Mouse (Mus musculus): Measurements from ENCODE around the gene Smim24. TPM values are rescaled to one million over a fixed set of nuclear protein-coding genes. Genes with fewer than 3 reads are reported as not detected.

Smim24 gene
- total and polyA plus RNA-seq, 2 experiments from 2014 or later: 3.3 to 6.6 TPM

DNA sequence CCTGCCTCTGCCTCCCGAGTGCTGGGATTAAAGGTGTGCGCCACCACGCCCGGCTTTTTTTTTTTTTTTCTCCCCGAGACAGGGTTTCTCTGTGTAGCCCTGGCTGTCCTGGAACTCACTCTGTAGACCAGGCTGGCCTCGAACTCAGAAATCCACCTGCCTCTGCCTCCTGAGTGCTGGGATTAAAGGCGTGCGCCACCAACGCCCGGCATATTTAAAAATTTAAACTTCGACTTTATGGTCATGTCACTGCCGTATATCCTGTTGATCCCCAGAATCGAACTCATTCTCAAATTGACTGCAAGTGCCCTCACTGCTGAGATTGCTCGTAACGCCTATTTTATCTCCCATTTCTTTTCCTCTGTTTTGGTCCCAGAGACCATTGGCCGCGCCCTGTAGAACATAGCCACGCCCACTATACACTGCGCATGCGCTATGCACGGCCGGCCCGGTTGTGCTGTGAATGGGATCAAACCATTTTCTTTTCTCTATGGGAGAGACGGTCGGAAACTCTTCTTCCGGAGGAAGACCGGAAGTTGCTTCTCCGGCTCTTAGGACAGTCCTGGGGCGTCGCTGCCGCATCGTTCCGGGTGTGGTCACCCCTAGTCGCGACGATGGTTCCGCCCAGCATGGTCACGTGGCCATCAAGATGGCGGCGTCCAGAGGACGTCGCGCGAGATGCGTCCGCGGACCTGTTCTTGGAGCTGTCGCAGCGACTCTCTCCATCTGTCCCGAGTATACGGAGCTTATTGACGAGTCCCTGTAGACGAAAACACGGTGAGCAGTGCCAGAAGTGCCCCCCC lies 8.8 kb upstream of the Smim24 start, which contains the start of the genes Dohh and Gm48551:
Gene Dohh, plus strand, starts transcription at position 627 of the 803 bp plus-strand sequence.
Gene Gm48551, plus strand, starts transcription at position 665 of the 803 bp plus-strand sequence.
- peak within 1 kb of the TSS; percentile 88 for H3K4me3 ChIP-seq (ENCODE audit: low read depth, low read length)
- H3K27ac ChIP-seq (ENCODE audit: low read depth): peak within 1 kb of the TSS; percentile 92
- ATAC-seq (ENCODE audit: insufficient read depth, low read depth) (peak; percentile 94), DNase-seq (ENCODE audit: low spot score) (peak; percentile 99)
- H3K36me3 ChIP-seq (replicated peaks; ENCODE audit: control insufficient read depth, insufficient read depth, low read length): peaks cover 28% of the 10 kb centered on the region
- peak within 1 kb of the TSS; percentile 86 for H3K4me2 ChIP-seq (ENCODE audit: low read depth, low read length)
- TF ChIP-seq EP300 (IDR thresholded peaks at IDR 0.05; ENCODE audit: low read depth) (peak; percentile 94), CTCF (IDR thresholded peaks at IDR 0.05; ENCODE audit: low read depth) (no peak)
- H3K27me3 ChIP-seq (ENCODE audit: control insufficient read depth, insufficient read depth, low read length): no peaks in the 10 kb centered on the region
- 3% methylated on average over 50 of the region's 54 CpGs for WGBS
- H3K9me3 ChIP-seq (replicated peaks; ENCODE audit: control insufficient read depth, low read length): no peaks in the 10 kb centered on the region
- peak within 1 kb of the TSS; percentile 91 for H3K9ac ChIP-seq (replicated peaks; ENCODE audit: low read depth, low read length)
- peaks cover 9% of the 10 kb centered on the region for H3K4me1 ChIP-seq (ENCODE audit: control insufficient read depth, insufficient read depth)

DNA sequence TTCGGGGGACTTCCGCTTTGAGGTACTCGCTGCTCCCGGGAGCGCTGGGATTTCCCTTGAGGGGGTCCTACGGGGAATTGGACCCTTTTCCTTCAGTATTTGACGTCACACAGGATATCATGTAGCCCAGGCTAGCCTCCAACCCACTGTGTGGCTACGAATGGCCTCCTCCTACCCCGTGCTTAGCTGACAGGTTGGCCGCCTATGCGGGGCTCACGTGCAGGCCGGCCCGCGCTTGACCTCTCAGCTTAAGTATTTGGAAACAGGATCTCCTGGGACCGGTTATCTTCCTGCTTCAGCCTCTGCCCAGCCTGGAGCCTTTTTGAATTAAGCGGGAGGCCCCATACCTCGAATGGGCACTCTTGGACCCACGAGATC lies 8.3 kb upstream of the Smim24 start:
- peak overlapping the region; percentile 88 for H3K4me3 ChIP-seq (ENCODE audit: low read depth, low read length)
- peak overlapping the region; percentile 86 for H3K4me2 ChIP-seq (ENCODE audit: low read depth, low read length)
- TF ChIP-seq EP300 (IDR thresholded peaks at IDR 0.05; ENCODE audit: low read depth) (no peak; the same call in 1 of the 2 replicates), CTCF (IDR thresholded peaks at IDR 0.05; ENCODE audit: low read depth) (no peak)
- peaks cover 11% of the 10 kb centered on the region for H3K4me1 ChIP-seq (ENCODE audit: control insufficient read depth, insufficient read depth)
- under 1% methylated on average over 19 of the region's 19 CpGs for WGBS
- ATAC-seq (ENCODE audit: insufficient read depth, low read depth) (peak; percentile 22; the same call in 1 of the 2 replicates), DNase-seq (ENCODE audit: low spot score) (no peak)
- H3K36me3 ChIP-seq (replicated peaks; ENCODE audit: control insufficient read depth, insufficient read depth, low read length): peaks cover 28% of the 10 kb centered on the region
- no peaks in the 10 kb centered on the region for H3K27me3 ChIP-seq (ENCODE audit: control insufficient read depth, insufficient read depth, low read length)
- H3K9ac ChIP-seq (replicated peaks; ENCODE audit: low read depth, low read length): peak overlapping the region; percentile 91
- no peaks in the 10 kb centered on the region for H3K9me3 ChIP-seq (replicated peaks; ENCODE audit: control insufficient read depth, low read length)
- H3K27ac ChIP-seq (ENCODE audit: low read depth): peak overlapping the region; percentile 92

DNA sequence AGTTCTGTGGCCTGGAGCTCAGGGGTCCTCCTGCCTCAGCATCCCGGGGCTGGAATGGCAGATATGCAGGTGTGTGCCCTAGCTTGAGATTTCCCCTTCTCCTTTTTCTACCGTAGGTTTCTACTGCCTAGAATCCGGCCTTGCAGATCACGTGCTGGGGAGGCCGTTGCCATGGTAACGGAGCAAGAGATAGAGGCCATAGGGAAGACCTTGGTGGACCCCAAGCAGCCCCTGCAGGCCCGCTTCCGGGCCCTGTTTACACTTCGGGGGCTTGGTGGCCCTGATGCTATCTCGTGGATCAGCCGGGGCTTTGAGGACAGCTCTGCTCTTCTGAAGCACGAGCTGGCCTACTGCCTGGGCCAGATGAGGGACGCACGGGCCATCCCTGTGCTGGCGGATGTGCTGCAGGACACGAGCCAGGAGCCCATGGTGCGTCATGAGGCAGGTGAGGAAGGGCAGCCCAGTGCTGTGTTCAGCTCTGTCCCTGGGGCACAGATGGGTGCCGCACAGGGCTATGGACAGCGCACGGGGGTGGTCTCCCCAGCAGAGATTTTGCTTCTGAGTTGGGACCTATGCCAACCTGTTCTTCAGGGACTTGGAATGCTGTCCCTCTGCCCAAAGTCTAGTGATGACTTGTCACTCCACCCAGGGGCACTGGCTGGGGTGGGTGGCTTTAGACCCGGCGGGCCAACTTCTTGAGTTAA lies 7.1 kb upstream of the Smim24 start:
- Histone ChIP-seq H3K4me2 (ENCODE audit: low read depth, low read length) (no peak overlapping the region), H3K9ac (replicated peaks; ENCODE audit: low read depth, low read length) (no peak overlapping the region), H3K27me3 (ENCODE audit: control insufficient read depth, insufficient read depth, low read length) (no peaks in the 10 kb centered on the region), H3K9me3 (replicated peaks; ENCODE audit: control insufficient read depth, low read length) (no peaks in the 10 kb centered on the region), H3K36me3 (replicated peaks; ENCODE audit: control insufficient read depth, insufficient read depth, low read length) (peaks cover 28% of the 10 kb centered on the region), H3K4me3 (ENCODE audit: low read depth, low read length) (no peak overlapping the region), H3K4me1 (ENCODE audit: control insufficient read depth, insufficient read depth) (peaks cover 12% of the 10 kb centered on the region), H3K27ac (ENCODE audit: low read depth) (no peak overlapping the region)
- no peak for ATAC-seq (ENCODE audit: insufficient read depth, low read depth)
- no peak for DNase-seq (ENCODE audit: low spot score)
- TF ChIP-seq EP300 (IDR thresholded peaks at IDR 0.05; ENCODE audit: low read depth) (no peak), CTCF (IDR thresholded peaks at IDR 0.05; ENCODE audit: low read depth) (no peak)
- WGBS: 69% methylated on average over 22 of the region's 22 CpGs

DNA sequence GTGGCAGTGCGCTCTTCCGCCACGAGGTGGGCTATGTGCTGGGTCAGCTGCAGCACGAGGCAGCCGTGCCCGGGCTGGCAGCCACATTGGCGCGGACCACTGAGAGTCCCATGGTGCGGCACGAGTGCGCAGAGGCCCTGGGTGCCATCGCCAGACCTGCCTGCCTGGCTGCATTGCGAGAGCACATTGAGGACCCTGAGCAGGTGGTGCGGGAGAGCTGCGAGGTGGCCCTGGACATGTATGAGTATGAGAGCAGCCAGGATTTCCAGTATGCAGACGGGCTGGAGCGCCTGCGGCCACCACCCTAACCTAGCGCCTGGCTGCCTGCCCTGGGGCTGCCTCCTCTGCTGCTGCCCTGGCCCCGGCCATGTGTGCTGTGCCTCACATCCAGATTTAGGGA lies 5.1 kb upstream of the Smim24 start:
- Histone ChIP-seq H3K4me1 (ENCODE audit: control insufficient read depth, insufficient read depth) (peaks cover 13% of the 10 kb centered on the region), H3K4me3 (ENCODE audit: low read depth, low read length) (no peak overlapping the region), H3K4me2 (ENCODE audit: low read depth, low read length) (no peak overlapping the region), H3K27me3 (ENCODE audit: control insufficient read depth, insufficient read depth, low read length) (no peaks in the 10 kb centered on the region), H3K9me3 (replicated peaks; ENCODE audit: control insufficient read depth, low read length) (no peaks in the 10 kb centered on the region), H3K9ac (replicated peaks; ENCODE audit: low read depth, low read length) (no peak overlapping the region), H3K27ac (ENCODE audit: low read depth) (no peak overlapping the region), H3K36me3 (replicated peaks; ENCODE audit: control insufficient read depth, insufficient read depth, low read length) (peaks cover 28% of the 10 kb centered on the region)
- TF ChIP-seq CTCF (IDR thresholded peaks at IDR 0.05; ENCODE audit: low read depth) (no peak), EP300 (IDR thresholded peaks at IDR 0.05; ENCODE audit: low read depth) (no peak)
- 92% methylated on average over 20 of the region's 20 CpGs for WGBS
- ATAC-seq (ENCODE audit: insufficient read depth, low read depth): no peak
- DNase-seq (ENCODE audit: low spot score): no peak

DNA sequence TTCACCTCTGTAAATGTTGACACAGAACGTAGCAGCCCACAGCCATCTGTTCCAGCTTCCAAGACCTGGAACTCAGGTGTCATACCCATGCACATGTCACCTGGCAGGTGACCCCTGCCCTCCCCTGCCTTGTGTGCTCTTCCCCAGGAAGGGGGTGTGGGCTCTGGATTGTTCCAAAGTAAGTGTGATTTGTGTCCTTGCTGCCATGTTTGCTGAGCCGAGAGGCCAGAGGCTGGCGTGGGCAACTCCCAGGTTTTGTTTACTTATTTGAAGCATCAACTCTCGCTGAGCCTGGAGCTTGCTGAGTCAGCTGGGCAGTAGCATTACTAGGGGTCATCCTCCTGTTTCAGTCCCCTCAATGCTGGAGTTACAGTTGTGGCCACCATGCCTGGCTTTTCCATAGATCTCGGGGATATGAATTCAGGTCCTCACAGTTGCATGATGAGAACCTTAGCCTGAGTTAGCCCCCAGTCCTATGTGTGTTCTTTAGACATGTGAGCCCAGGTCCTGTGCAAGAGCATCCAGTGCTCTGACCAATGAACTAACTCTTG lies 4.3 kb upstream of the Smim24 start, which contains the start of gene Gm48552:
Gene Gm48552, plus strand, starts transcription at position 501 of the 551 bp plus-strand sequence.
- no peak for ATAC-seq (ENCODE audit: insufficient read depth, low read depth)
- Histone ChIP-seq H3K27me3 (ENCODE audit: control insufficient read depth, insufficient read depth, low read length) (no peaks in the 10 kb centered on the region), H3K4me3 (ENCODE audit: low read depth, low read length) (no peak within 1 kb of the TSS), H3K4me2 (ENCODE audit: low read depth, low read length) (no peak within 1 kb of the TSS), H3K9ac (replicated peaks; ENCODE audit: low read depth, low read length) (no peak within 1 kb of the TSS), H3K9me3 (replicated peaks; ENCODE audit: control insufficient read depth, low read length) (no peaks in the 10 kb centered on the region), H3K36me3 (replicated peaks; ENCODE audit: control insufficient read depth, insufficient read depth, low read length) (peaks cover 28% of the 10 kb centered on the region), H3K4me1 (ENCODE audit: control insufficient read depth, insufficient read depth) (peaks cover 21% of the 10 kb centered on the region), H3K27ac (ENCODE audit: low read depth) (no peak within 1 kb of the TSS)
- TF ChIP-seq CTCF (IDR thresholded peaks at IDR 0.05; ENCODE audit: low read depth): no peak
- TF ChIP-seq EP300 (IDR thresholded peaks at IDR 0.05; ENCODE audit: low read depth): no peak
- 86% methylated on average over 5 of the region's 5 CpGs for WGBS
- DNase-seq (ENCODE audit: low spot score): no peak

Data from heart, postnatal 0 days (tissue).